Mouse (Mus musculus): ENCODE data around the gene Kif6. TPM values are rescaled to one million over a fixed set of nuclear protein-coding genes. Genes with fewer than 3 reads are reported as not detected.

Gene Kif6
- polyA plus RNA-seq, 1 experiment from 2014 or later, result 2.2 TPM

DNA sequence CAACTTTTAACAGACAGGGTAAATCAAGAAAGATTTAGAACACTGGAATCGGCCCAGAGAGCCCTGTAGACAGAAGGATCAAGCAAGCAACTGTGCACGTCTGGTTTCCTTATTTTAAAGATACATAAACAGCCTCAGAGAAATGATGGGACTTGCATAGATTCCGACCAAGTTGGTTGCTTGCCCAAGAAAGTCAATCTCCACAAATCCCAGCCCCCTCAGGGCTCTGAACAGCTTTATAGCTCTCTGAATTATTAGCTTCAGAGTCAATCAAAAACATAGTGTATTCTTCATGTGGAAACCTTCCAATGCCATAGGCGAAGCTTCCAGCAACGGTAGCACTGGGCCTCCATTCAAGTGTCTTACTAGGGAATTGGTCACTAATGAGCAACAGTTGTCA, 127.0 kb downstream of the Kif6 start:
- Histone ChIP-seq H3K36me3 (ENCODE audit: insufficient read depth, low read length) (no peaks in the 10 kb centered on the region), H3K4me3 (ENCODE audit: low read length) (no peak overlapping the region), H3K4me1 (ENCODE audit: insufficient read depth, low read length) (0 out of 2 replicates have a peak, but pooled peaks cover 7% of the 10 kb centered on the region), H3K27ac (ENCODE audit: low read length) (0 out of 2 replicates have a peak overlapping the region, but pooled peaks have one; percentile 7), H3K9ac (replicated peaks; ENCODE audit: low read length) (no peak overlapping the region), H3K9me3 (ENCODE audit: low read length) (peaks cover 2% of the 10 kb centered on the region; the same call in 1 of the 2 replicates), H3K4me2 (replicated peaks; ENCODE audit: low read depth, low read length) (no peak overlapping the region), H3K27me3 (ENCODE audit: insufficient read depth, low read length) (no peaks in the 10 kb centered on the region)
- no peak for ATAC-seq (ENCODE audit: low FRiP score, low TSS enrichment)
- 52% methylated on average over 5 of the region's 5 CpGs for WGBS

DNA sequence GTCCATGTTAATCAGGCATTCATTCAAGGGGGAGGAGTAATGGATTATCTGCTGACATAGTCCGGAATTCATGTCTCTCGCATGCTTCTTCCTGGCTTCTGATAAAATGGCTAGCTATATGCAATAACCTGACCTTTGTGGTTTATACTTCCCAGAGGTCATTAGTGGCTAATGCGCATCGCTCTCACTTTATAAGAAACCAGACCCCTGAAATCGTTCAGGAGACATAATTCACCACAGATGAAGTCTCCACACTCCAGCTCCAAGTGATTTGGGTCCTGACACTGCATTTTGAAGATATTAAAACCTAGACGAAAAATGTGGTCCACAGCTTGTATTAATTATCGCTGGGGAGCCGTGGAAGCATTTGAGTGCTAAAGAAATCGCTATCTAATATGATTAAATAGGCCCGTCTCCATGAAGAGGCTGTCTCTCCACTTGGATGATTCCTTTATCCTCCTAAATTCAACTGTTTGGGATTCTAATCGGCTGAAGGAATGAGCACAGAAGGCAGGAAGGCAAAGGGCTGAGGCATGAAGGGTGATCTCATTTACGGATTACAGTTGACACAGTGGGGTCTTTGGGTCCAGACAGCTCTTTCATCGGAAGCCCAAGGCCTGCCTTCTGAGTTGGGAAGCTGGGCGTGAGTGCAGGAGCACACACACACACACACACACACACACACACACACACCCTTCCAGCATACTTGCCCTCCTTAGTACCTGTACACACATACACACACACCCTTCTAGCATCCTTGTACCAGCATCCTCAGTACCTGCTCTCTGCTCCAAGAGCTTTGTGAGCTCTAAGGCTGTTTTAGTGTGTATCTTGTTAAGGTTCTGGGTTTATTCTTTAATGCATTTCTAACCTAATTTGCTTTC, 128.9 kb downstream of the Kif6 start:
- ATAC-seq (ENCODE audit: low FRiP score, low TSS enrichment), result no peak
- no peak overlapping the region for H3K9ac ChIP-seq (replicated peaks; ENCODE audit: low read length)
- H3K27ac ChIP-seq (ENCODE audit: low read length), result no peak overlapping the region
- H3K27me3 ChIP-seq (ENCODE audit: insufficient read depth, low read length), result no peaks in the 10 kb centered on the region
- no peaks in the 10 kb centered on the region for H3K36me3 ChIP-seq (ENCODE audit: insufficient read depth, low read length)
- H3K9me3 ChIP-seq (ENCODE audit: low read length), result peaks cover 5% of the 10 kb centered on the region; the same call in 1 of the 2 replicates
- no peaks in the 10 kb centered on the region for H3K4me1 ChIP-seq (ENCODE audit: insufficient read depth, low read length)
- H3K4me3 ChIP-seq (ENCODE audit: low read length), result no peak overlapping the region
- H3K4me2 ChIP-seq (replicated peaks; ENCODE audit: low read depth, low read length), result no peak overlapping the region
- 83% methylated on average over 14 of the region's 14 CpGs for WGBS

DNA sequence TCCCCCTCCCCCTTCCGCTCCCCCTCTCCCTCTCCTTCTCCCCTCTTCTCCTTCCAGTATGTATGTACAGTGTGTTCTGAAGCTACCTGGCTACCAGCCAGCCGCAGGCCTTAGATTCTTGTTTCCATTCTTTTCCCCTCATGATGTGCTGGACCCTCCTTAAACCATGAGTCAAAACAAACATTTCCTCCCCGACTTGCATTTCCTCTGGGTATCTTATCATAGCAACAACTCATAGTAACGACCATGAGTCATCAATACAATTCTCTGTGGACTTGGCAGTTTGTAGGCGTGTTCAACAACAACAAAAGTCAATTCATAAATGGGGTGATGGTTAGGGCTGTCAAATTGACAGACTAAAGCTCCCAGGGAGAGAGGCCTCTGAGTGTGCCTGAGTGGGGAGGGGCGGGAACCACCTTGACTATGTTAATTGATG, 136.0 kb downstream of the Kif6 start:
- Histone ChIP-seq H3K9me3 (ENCODE audit: low read length) (peaks cover 10% of the 10 kb centered on the region; the same call in 1 of the 2 replicates), H3K27ac (ENCODE audit: low read length) (no peak overlapping the region), H3K4me1 (ENCODE audit: insufficient read depth, low read length) (no peaks in the 10 kb centered on the region), H3K4me3 (ENCODE audit: low read length) (no peak overlapping the region), H3K36me3 (ENCODE audit: insufficient read depth, low read length) (no peaks in the 10 kb centered on the region), H3K9ac (replicated peaks; ENCODE audit: low read length) (no peak overlapping the region), H3K4me2 (replicated peaks; ENCODE audit: low read depth, low read length) (no peak overlapping the region), H3K27me3 (ENCODE audit: insufficient read depth, low read length) (no peaks in the 10 kb centered on the region)
- ATAC-seq (ENCODE audit: low FRiP score, low TSS enrichment), result peak; percentile 79
- WGBS, result 43% methylated on average over 6 of the region's 6 CpGs

DNA sequence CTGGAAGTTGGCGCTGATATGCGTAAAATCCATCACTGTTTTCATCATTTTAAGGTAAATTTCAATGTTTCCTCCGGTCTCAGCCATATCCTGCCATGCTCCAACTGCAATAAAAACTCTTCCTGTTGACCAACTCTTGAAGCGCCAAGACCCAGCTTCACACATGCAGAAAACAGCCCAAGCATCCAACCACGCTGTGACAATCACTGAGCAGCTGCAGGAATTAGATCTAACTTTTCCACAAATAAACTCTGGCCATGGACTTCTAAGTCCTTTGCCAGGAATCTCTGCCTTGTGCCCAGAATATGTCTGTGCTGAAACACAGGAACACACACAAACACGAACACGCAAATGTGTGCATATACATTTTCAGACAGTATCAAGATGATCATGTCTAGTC, 138.9 kb downstream of the Kif6 start:
- no peak overlapping the region for H3K9ac ChIP-seq (replicated peaks; ENCODE audit: low read length)
- H3K4me2 ChIP-seq (replicated peaks; ENCODE audit: low read depth, low read length), result no peak overlapping the region
- H3K4me1 ChIP-seq (ENCODE audit: insufficient read depth, low read length), result 0 out of 2 replicates have a peak, but pooled peaks cover 3% of the 10 kb centered on the region
- no peak overlapping the region for H3K27ac ChIP-seq (ENCODE audit: low read length)
- 0 out of 2 replicates have a peak, but pooled peaks cover 5% of the 10 kb centered on the region for H3K9me3 ChIP-seq (ENCODE audit: low read length)
- WGBS, result 92% methylated on average over 7 of the region's 7 CpGs
- H3K36me3 ChIP-seq (ENCODE audit: insufficient read depth, low read length), result no peaks in the 10 kb centered on the region
- no peaks in the 10 kb centered on the region for H3K27me3 ChIP-seq (ENCODE audit: insufficient read depth, low read length)
- no peak overlapping the region for H3K4me3 ChIP-seq (ENCODE audit: low read length)
- no peak for ATAC-seq (ENCODE audit: low FRiP score, low TSS enrichment)

DNA sequence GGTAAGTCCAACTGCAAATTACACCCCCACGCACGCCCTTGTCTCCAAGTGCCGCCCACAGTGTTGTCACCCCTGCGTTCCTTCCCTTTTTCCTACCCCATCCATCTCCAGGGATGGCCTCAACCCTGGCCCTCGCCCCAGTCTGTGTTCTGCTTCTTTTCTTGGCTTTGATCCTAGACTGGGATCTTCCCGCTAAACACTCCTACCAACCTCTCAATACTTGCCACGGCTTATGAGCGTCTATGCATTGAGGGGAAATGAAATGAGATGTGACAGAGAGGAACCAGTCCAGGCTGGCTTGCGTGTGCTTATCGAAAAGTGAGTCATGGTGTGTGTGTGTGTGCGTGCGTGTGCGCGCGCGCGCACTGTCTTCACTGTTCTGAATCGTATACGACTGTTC, 141.9 kb downstream of the Kif6 start:
- WGBS, result 74% methylated on average over 19 of the region's 19 CpGs
- Histone ChIP-seq H3K27me3 (ENCODE audit: insufficient read depth, low read length) (no peaks in the 10 kb centered on the region), H3K9ac (replicated peaks; ENCODE audit: low read length) (no peak overlapping the region), H3K9me3 (ENCODE audit: low read length) (0 out of 2 replicates have a peak, but pooled peaks cover 5% of the 10 kb centered on the region), H3K4me1 (ENCODE audit: insufficient read depth, low read length) (0 out of 2 replicates have a peak, but pooled peaks cover 6% of the 10 kb centered on the region), H3K27ac (ENCODE audit: low read length) (no peak overlapping the region), H3K4me3 (ENCODE audit: low read length) (no peak overlapping the region), H3K36me3 (ENCODE audit: insufficient read depth, low read length) (no peaks in the 10 kb centered on the region), H3K4me2 (replicated peaks; ENCODE audit: low read depth, low read length) (no peak overlapping the region)
- 0 out of 2 replicates have a peak, but pooled peaks have one; percentile 27 for ATAC-seq (ENCODE audit: low FRiP score, low TSS enrichment)

DNA sequence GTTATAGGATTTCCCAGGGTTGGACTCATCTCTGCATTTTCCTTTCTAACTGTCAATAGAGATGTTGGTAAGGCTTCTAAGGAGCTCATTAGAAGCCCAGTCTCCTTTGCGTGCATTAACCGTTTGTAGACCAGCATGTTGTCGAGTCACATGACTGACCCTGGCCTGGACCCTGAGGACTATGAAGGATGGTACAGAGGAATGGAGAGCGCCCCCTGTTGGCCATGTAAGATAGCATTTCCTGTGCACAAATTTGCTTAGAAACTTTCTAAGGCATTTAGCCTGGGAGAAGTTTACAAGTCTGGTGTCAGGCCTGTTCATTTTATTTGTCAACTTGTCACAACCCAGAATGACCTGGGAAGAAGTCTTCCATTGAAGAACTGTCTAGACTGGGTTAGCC, 144.1 kb downstream of the Kif6 start:
- Histone ChIP-seq H3K9me3 (ENCODE audit: low read length) (peaks cover 9% of the 10 kb centered on the region; the same call in 1 of the 2 replicates), H3K4me2 (replicated peaks; ENCODE audit: low read depth, low read length) (no peak overlapping the region), H3K9ac (replicated peaks; ENCODE audit: low read length) (no peak overlapping the region), H3K4me1 (ENCODE audit: insufficient read depth, low read length) (0 out of 2 replicates have a peak, but pooled peaks cover 6% of the 10 kb centered on the region), H3K4me3 (ENCODE audit: low read length) (no peak overlapping the region), H3K27me3 (ENCODE audit: insufficient read depth, low read length) (no peaks in the 10 kb centered on the region), H3K36me3 (ENCODE audit: insufficient read depth, low read length) (no peaks in the 10 kb centered on the region), H3K27ac (ENCODE audit: low read length) (no peak overlapping the region)
- no peak for ATAC-seq (ENCODE audit: low FRiP score, low TSS enrichment)
- 86% methylated on average over 4 of the region's 4 CpGs for WGBS

DNA sequence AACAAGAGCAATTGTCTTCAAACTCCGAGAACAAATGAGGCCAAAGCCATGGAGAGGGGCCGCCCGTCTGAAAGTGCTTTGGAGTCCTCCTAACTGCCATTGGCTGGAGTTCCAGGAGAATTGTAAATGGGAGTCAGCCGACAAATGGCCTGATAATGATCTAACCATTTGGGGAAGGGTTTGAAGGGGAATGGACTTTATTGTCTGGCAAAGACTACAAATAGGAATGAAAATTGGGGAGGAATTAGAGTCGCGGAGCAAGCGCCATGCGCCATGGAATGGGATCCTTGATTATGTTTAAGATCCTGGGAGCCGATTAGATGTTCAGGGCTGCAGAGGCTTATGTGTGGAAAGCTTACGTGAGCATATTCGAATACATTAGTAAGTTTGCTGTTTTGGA, 146.3 kb downstream of the Kif6 start:
- H3K9me3 ChIP-seq (ENCODE audit: low read length), result peaks cover 4% of the 10 kb centered on the region; the same call in 1 of the 2 replicates
- no peak for ATAC-seq (ENCODE audit: low FRiP score, low TSS enrichment)
- 49% methylated on average over 11 of the region's 11 CpGs for WGBS
- peak overlapping the region; percentile 20 for H3K4me2 ChIP-seq (replicated peaks; ENCODE audit: low read depth, low read length)
- H3K9ac ChIP-seq (replicated peaks; ENCODE audit: low read length), result no peak overlapping the region
- H3K27ac ChIP-seq (ENCODE audit: low read length), result no peak overlapping the region
- H3K4me1 ChIP-seq (ENCODE audit: insufficient read depth, low read length), result 0 out of 2 replicates have a peak, but pooled peaks cover 6% of the 10 kb centered on the region
- H3K36me3 ChIP-seq (ENCODE audit: insufficient read depth, low read length), result no peaks in the 10 kb centered on the region
- no peaks in the 10 kb centered on the region for H3K27me3 ChIP-seq (ENCODE audit: insufficient read depth, low read length)
- H3K4me3 ChIP-seq (ENCODE audit: low read length), result no peak overlapping the region

DNA sequence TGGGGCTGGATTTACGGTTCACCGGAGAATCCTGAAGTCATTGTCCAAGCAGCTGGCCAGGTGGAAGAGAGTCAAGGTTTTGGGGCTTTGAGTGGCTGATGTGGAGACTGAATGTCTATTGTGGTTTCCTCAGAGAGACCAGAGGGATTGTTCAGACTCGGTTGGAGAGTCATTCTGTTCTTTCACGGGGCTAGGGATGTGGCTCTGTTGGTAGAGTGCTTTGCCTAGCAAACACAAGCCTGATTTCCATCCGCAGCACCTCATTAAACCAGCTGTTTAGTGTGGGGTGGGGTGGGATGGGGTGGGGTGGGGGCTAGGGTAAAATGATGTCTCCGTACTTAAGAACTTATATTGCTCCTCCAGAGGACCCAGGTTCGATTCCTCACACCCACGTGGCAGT, 146.9 kb downstream of the Kif6 start:
- H3K9me3 ChIP-seq (ENCODE audit: low read length), result peaks cover 4% of the 10 kb centered on the region; the same call in 1 of the 2 replicates
- H3K4me1 ChIP-seq (ENCODE audit: insufficient read depth, low read length), result 0 out of 2 replicates have a peak, but pooled peaks cover 4% of the 10 kb centered on the region
- H3K4me3 ChIP-seq (ENCODE audit: low read length), result no peak overlapping the region
- H3K36me3 ChIP-seq (ENCODE audit: insufficient read depth, low read length), result no peaks in the 10 kb centered on the region
- H3K27ac ChIP-seq (ENCODE audit: low read length), result no peak overlapping the region
- no peaks in the 10 kb centered on the region for H3K27me3 ChIP-seq (ENCODE audit: insufficient read depth, low read length)
- H3K4me2 ChIP-seq (replicated peaks; ENCODE audit: low read depth, low read length), result peak overlapping the region; percentile 20
- H3K9ac ChIP-seq (replicated peaks; ENCODE audit: low read length), result no peak overlapping the region
- no peak for ATAC-seq (ENCODE audit: low FRiP score, low TSS enrichment)
- 65% methylated on average over 8 of the region's 8 CpGs for WGBS

DNA sequence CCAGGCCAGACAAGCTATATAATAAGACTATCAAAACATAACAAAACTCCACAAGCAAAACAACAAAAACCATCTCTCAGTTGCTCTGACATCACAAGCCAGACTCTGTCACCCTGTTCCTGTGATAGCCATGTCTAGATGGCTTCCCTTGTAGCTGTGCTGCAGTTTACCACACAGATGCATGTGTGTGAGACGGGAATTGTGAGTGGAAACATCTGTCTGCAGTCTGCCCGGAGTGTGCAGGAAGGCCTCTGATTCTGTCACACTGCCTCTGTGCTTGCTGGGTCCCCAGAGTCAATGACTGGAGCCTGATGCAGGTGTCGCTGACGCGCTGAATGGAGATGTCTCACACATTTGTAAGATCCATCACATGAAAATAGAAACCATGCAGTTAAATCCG, 150.0 kb downstream of the Kif6 start:
- Histone ChIP-seq H3K36me3 (ENCODE audit: insufficient read depth, low read length) (no peaks in the 10 kb centered on the region), H3K9ac (replicated peaks; ENCODE audit: low read length) (no peak overlapping the region), H3K9me3 (ENCODE audit: low read length) (peaks cover 4% of the 10 kb centered on the region; the same call in 1 of the 2 replicates), H3K4me1 (ENCODE audit: insufficient read depth, low read length) (0 out of 2 replicates have a peak, but pooled peaks cover 4% of the 10 kb centered on the region), H3K27me3 (ENCODE audit: insufficient read depth, low read length) (0 out of 2 replicates have a peak, but pooled peaks cover 2% of the 10 kb centered on the region), H3K27ac (ENCODE audit: low read length) (no peak overlapping the region), H3K4me3 (ENCODE audit: low read length) (no peak overlapping the region), H3K4me2 (replicated peaks; ENCODE audit: low read depth, low read length) (no peak overlapping the region)
- 59% methylated on average over 6 of the region's 6 CpGs for WGBS
- ATAC-seq (ENCODE audit: low FRiP score, low TSS enrichment), result no peak

Data from kidney, embryonic 16.5 days (tissue).